In the genomic region with DNA sequence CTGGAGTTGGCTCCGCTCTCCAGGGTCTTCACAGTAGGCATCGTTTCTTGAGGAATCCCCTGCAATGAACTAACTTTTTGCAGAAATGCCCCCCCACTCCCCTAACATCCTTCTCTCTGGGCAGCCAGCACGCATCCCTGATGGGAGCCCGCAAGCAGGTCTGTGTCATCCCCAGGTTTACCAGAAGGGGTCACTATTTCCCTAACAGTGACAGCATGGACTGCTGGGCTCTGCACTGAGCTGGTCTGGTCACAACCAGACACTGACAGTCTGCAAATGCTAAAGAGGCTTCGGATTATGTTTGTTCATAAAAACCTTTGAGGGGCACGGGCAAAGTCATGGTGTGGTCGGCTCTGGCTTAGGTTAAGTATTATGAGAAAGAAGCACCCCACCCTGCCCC, we compare ENCODE assay signal across 8 mouse cellular contexts.
A peak's percentile ranks its signal among the peaks of the same experiment; 100 is the strongest.
DNase-seq lines count a peak whose midpoint lies in the region; ATAC-seq lines count a peak whose summit lies in the region.

No protein-coding gene starts in this region.

- no peak overlapping the region for H3K4me3 ChIP-seq in hindbrain, embryonic 15.5 days

- 0 out of 2 replicates have a peak overlapping the region, but pooled peaks have one; percentile 42 for H3K27ac ChIP-seq in hindbrain, embryonic 15.5 days (replicated peaks)

- WGBS in hindbrain, embryonic 15.5 days, result 20% methylated on average over 7 of the region's 7 CpGs

- H3K4me2 ChIP-seq in hindbrain, embryonic 15.5 days, result no peak overlapping the region

- DNase-seq in WW6 (ENCODE audit: low read depth, low spot score), result peak; percentile 65
- DNase-seq in cerebellum, postnatal 14 days, result peak; percentile 94 to 95
- peak; percentile 58 to 85 for DNase-seq in frontal cortex, postnatal 14 days (ENCODE audit: low spot score in 2 of 2)
- peak; percentile 70 to 91 for DNase-seq in layer of hippocampus, postnatal 25 days (ENCODE audit: extremely low spot score in 1 of 2, low spot score in 1 of 2)
- peak; percentile 87 for DNase-seq in lung, postnatal 25 days (ENCODE audit: low spot score)
- peak; percentile 84 for DNase-seq in retina, postnatal 7 days (ENCODE audit: low read depth, low spot score)
- DNase-seq in thymus, postnatal 4 days, result peak; percentile 83

- peak; percentile 84 for ATAC-seq in hindbrain, embryonic 15.5 days (ENCODE audit: low FRiP score, low read depth)

- H3K9ac ChIP-seq in hindbrain, embryonic 15.5 days, result no peak overlapping the region

- H3K9me3 ChIP-seq in hindbrain, embryonic 15.5 days, result no peaks in the 10 kb centered on the region

- H3K27me3 ChIP-seq in hindbrain, embryonic 15.5 days, result no peaks in the 10 kb centered on the region

- peaks cover 7% of the 10 kb centered on the region; the same call in 1 of the 2 replicates for H3K4me1 ChIP-seq in hindbrain, embryonic 15.5 days (replicated peaks)

- H3K36me3 ChIP-seq in hindbrain, embryonic 15.5 days, result peaks cover 19% of the 10 kb centered on the region
